Mouse (Mus musculus): ENCODE measurements around the gene Bcl3.

Bcl3 gene

GRCm38 (mm10) chr7:19843561-19843960, 21.0 kb upstream of the Bcl3 start:
- ChIA-PET POLR2A (interaction anchor here in 3 of 4 experiments (0.7 to 3.5 kb wide), 13 partner anchors 13 to 41 kb away, joined by 3 to 26 read pairs (median 5); partner anchors contain the start of gene Bcl3 (in 2 of the 3)), CTCF (interaction anchor here (0.5 to 3.3 kb wide), 30 partner anchors 9 to 1666 kb away, joined by 3 to 35 read pairs (median 5); partner anchors contain the start of genes Cblc (in 2 of the 4) and Bcl3 (in 1 of the 4))

DNA sequence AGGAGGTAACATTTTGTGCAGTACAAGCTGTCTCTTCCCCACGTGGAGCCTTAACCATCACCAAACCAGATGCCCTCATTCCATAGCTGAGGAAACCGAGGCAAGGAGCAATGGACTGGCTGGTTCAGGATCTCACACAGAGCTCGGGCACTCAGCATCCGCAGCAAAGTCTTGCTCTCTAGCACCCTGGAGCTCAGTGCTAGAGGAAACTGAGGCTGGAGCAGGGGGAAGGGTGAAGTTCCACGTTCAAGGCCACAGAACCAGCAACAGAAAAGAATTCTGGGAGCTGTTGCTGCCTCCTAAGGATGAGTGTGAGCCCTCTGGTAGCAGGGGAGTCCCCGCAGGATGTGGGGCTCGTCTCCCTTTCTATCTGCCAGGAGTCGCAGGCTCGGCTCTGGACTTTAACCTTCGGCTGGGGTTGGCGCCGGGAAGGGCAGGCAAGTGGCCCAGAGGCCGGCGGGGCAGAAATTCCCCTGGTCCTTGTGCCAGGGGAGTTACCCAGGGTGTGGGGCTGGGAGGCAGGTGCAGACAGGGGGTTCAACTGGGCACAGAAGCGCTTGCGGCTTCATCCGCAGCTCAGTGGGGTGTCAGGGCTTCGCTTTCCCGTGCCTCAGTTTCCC, 20.4 kb upstream of the Bcl3 start:
- POLR2A ChIA-PET: interaction anchor here in 3 of 4 experiments (0.6 to 3.5 kb wide), 21 partner anchors 9 to 40 kb away, joined by 3 to 26 read pairs (median 4); partner anchors contain the start of gene Bcl3 (in 1 of the 3)
- CTCF ChIA-PET: interaction anchor here (0.5 to 3.3 kb wide), 27 partner anchors 13 to 1665 kb away, joined by 3 to 35 read pairs (median 5); partner anchors contain the start of genes Cblc (in 2 of the 4), Bcl3 (in 1 of the 4), Nectin2 (in 1 of the 4) and Tomm40 (in 1 of the 4)

DNA sequence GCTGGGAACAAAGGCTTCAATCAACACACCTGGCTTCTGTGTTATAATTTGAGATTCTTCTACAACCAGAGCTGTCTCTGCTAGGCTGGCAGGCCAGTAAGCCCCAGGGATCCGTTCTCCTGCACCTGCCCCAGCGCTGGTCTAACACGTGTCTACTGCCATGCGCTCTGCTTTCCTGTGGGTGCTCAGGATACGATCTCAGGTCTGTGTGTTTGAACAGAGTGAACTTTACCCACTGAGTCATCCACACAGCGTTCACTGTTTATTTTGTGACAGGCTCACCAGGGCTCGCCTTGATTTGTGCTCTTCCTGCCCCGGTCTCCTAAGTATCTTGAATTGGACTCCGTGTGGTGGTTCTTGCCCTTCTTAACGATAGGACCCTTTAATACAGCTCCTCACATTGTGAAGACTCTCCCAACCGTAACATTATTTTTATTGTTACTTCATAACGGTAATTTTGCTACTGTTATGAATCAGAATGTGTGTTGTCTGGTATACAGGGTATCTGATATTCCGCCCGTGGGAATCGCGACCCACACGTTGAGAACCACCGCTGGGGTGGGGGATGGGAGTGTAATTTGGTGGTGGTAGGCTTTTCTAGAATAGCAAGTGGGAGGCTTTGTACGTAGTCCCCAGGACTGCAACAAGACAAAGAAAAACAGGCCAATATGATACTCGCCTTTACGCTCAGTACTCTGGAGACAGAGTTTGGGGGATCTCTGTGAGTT, 19.3 kb upstream of the Bcl3 start:
- ChIA-PET POLR2A (interaction anchor here in 3 of 4 experiments (0.8 to 1.7 kb wide), 8 partner anchors 10 to 34 kb away, joined by 3 to 5 read pairs (median 3); no protein-coding TSS in a partner anchor), CTCF (interaction anchor here in 3 of 4 experiments (0.6 to 3.3 kb wide), 6 partner anchors 8 to 45 kb away, joined by 6 to 35 read pairs (median 8); partner anchors contain the start of gene Cblc (in 1 of the 3))

- ChIA-PET CTCF (interaction anchor here in 2 of 4 experiments (1.2 to 1.9 kb wide), 2 partner anchors 9 to 35 kb away, joined by 3 to 6 read pairs; no protein-coding TSS in a partner anchor), POLR2A (interaction anchor here in 2 of 4 experiments (0.7 to 1.7 kb wide), 7 partner anchors 9 to 35 kb away, joined by 3 to 5 read pairs (median 3); no protein-coding TSS in a partner anchor)
These were observed 18.4 kb upstream of the Bcl3 start for GRCm38 (mm10) chr7:19840936-19841335.

DNA sequence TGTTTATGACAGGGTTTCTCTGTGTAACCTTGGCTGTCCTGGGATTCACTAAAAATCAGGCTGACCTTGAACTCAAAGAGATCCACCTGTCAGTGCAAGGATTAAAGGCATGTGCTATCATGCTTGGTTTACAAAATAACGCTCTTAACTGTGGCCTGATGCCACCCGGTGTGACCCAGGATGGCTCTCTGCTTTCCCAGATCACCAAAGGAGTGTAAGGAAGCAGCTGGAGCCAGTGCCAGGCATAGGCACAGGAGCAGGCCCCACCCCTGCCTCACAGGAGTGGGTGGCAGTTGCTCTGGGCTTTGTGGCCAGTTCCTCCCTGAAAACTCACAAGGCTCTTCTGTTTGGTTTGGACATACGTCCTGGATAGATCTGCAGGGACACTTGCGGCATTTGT, 17.8 kb upstream of the Bcl3 start:
- POLR2A ChIA-PET: interaction anchor here in 1 of 4 experiments (0.7 to 1.7 kb wide), 4 partner anchors 9 to 29 kb away, joined by 3 to 4 read pairs (median 3); no protein-coding TSS in a partner anchor

DNA sequence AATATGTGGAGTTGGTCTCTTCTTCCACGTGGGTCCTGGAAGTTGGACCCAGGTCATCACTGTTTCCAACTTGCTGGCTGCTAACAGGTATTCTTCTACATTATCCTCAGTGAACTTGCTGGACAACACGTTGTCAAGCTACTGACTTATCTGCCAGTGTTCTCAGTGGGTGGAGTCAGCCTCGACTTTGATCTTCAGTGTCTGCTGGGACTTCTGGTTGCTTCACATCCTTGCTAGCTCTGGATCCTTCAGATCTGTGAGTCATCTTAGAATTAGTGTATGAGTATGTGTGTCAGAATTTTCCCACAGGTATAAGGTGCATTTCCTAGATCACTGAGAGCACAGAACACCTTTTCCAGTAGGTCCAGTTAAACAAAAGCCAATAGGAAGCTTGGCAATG, 14.3 kb upstream of the Bcl3 start:
- ChIA-PET POLR2A (interaction anchor here in 3 of 4 experiments (0.6 to 1.8 kb wide), 7 partner anchors 10 to 26 kb away, joined by 3 to 5 read pairs (median 4); no protein-coding TSS in a partner anchor), CTCF (interaction anchor here in 2 of 4 experiments (0.5 to 1.2 kb wide), 6 partner anchors 12 to 121 kb away, joined by 3 to 14 read pairs (median 4); no protein-coding TSS in a partner anchor)

More for the DNA sequence above, 17.8 kb upstream of the Bcl3 start:
- CTCF ChIA-PET: interaction anchor here in 2 of 4 experiments (1.2 to 1.9 kb wide), 2 partner anchors 10 to 35 kb away, joined by 3 to 6 read pairs; no protein-coding TSS in a partner anchor

GRCm38 (mm10) chr7:19834055-19834454, 11.5 kb upstream of the Bcl3 start:
- ChIA-PET CTCF (interaction anchor here in 2 of 4 experiments (0.7 to 1.0 kb wide), 4 partner anchors 11 to 33 kb away, joined by 3 to 4 read pairs (median 3); no protein-coding TSS in a partner anchor), POLR2A (interaction anchor here (0.7 to 1.7 kb wide), 4 partner anchors 9 to 43 kb away, joined by 3 to 4 read pairs (median 4); no protein-coding TSS in a partner anchor)

GRCm38 (mm10) chr7:19831837-19832236, 9.3 kb upstream of the Bcl3 start:
- CTCF ChIA-PET: interaction anchor here in 3 of 4 experiments (0.5 to 1.9 kb wide), 8 partner anchors 28 to 165 kb away, joined by 3 to 5 read pairs (median 4); no protein-coding TSS in a partner anchor

DNA sequence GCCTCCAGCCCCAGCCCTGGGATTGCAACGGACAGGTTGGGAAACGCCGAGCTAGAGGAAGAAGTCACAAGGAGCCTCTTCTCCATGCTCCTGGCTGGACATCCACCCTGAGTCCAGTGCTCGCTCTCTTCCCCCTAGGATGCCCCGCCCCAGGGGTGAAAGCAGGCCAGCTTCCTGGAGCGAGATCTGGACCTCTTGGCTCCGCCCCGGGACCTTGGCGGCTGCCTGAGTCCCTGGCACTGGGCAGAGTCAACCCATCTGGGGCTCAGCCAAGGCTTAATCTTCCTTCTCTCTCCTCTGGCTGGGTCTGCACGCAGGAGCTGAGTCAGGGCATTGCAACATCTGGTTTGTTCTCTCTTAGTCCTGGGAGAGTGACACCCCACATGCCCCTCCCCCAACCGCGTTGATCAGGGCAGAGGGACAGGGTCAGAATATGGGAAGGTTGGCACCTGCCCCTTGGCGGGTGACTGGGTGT, 8.1 kb upstream of the Bcl3 start:
- ChIA-PET POLR2A (interaction anchor here in 3 of 4 experiments (0.6 to 4.5 kb wide), 22 partner anchors 8 to 115 kb away, joined by 3 to 21 read pairs (median 4); partner anchors contain the start of gene Bcl3 (in 2 of the 3)), CTCF (interaction anchor here in 3 of 4 experiments (0.6 to 2.3 kb wide), 12 partner anchors 12 to 315 kb away, joined by 3 to 10 read pairs (median 4); no protein-coding TSS in a partner anchor)

More at GRCm38 (mm10) chr7:19831837-19832236, 9.3 kb upstream of the Bcl3 start:
- POLR2A ChIA-PET: interaction anchor here in 3 of 4 experiments (0.5 to 4.5 kb wide), 21 partner anchors 8 to 868 kb away, joined by 3 to 21 read pairs (median 4); partner anchors contain the start of gene Bcl3 (in 3 of the 3)

DNA sequence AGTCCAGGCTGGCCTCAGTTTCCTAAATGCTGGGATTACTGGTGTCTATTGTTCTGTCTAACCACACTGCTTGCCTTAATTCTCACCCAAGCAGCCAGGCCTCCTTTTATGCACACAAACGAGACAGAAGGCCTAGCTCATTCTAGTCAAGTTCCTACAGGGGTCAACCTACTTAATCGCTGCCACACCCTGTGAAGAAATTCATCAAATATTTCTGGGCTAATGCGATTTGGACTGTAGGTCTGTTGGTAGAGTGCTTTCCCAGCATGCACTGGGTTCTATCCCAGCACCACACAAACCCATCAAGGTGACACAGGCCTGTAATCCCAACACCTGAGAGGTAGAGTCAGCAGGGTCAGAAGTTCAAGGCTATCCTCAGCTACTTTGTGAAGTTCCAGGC, 7.1 kb upstream of the Bcl3 start:
- ChIA-PET POLR2A (interaction anchor here (0.7 to 4.5 kb wide), 14 partner anchors 11 to 60 kb away, joined by 3 to 21 read pairs (median 4); no protein-coding TSS in a partner anchor), CTCF (interaction anchor here in 3 of 4 experiments (0.6 to 2.3 kb wide), 13 partner anchors 13 to 127 kb away, joined by 3 to 10 read pairs (median 3); partner anchors contain the start of gene Bcam (in 1 of the 3))

- CTCF ChIA-PET: interaction anchor here (0.6 to 1.3 kb wide), 8 partner anchors 21 to 63 kb away, joined by 3 to 6 read pairs (median 3); no protein-coding TSS in a partner anchor
These were observed 4.2 kb upstream of the Bcl3 start for GRCm38 (mm10) chr7:19826756-19827155.

GRCm38 (mm10) chr7:19824182-19824973, 1.8 kb upstream of the Bcl3 start:
- CTCF ChIA-PET: interaction anchor here (0.5 to 2.5 kb wide), 28 partner anchors 9 to 156 kb away, joined by 3 to 11 read pairs (median 4); partner anchors contain the start of genes Cblc (in 1 of the 4), Gm19345 (in 1 of the 4) and Nectin2 (in 1 of the 4)
- POLR2A ChIA-PET: interaction anchor here (0.5 to 7.3 kb wide), 52 partner anchors 7 to 770 kb away, joined by 3 to 171 read pairs (median 4); partner anchors contain the start of genes Apoc1 (in 2 of the 4), Apoe (in 2 of the 4), Bcam (in 2 of the 4) and Tomm40 (in 2 of the 4)

More at GRCm38 (mm10) chr7:19826756-19827155, 4.2 kb upstream of the Bcl3 start:
- POLR2A ChIA-PET: interaction anchor here in 3 of 4 experiments (0.6 to 7.3 kb wide), 13 partner anchors 9 to 198 kb away, joined by 3 to 171 read pairs (median 4); partner anchors contain the start of gene Relb (in 1 of the 3)

- CTCF ChIA-PET: interaction anchor here (0.5 to 2.5 kb wide), 30 partner anchors 8 to 155 kb away, joined by 3 to 11 read pairs (median 5); partner anchors contain the start of genes Cblc (in 1 of the 4), Gm19345 (in 1 of the 4) and Nectin2 (in 1 of the 4)
These were observed 949 bp upstream of the Bcl3 start for GRCm38 (mm10) chr7:19823256-19824181.

GRCm38 (mm10) chr7:19822193-19822592, 377 bp downstream of the Bcl3 start:
- ChIA-PET POLR2A (interaction anchor here (0.6 to 7.3 kb wide), 18 partner anchors 9 to 555 kb away, joined by 3 to 171 read pairs (median 6); partner anchors contain the start of gene Apoe (in 1 of the 4)), CTCF (interaction anchor here in 3 of 4 experiments (0.8 to 2.0 kb wide), 8 partner anchors 10 to 32 kb away, joined by 3 to 11 read pairs (median 4); partner anchors contain the start of gene Cblc (in 1 of the 3))

More at GRCm38 (mm10) chr7:19823256-19824181, 949 bp upstream of the Bcl3 start:
- POLR2A ChIA-PET: interaction anchor here (0.5 to 7.3 kb wide), 54 partner anchors 8 to 769 kb away, joined by 3 to 171 read pairs (median 4); partner anchors contain the start of genes Apoc1 (in 2 of the 4), Apoe (in 2 of the 4), Tomm40 (in 2 of the 4) and Bcam (in 1 of the 4)

DNA sequence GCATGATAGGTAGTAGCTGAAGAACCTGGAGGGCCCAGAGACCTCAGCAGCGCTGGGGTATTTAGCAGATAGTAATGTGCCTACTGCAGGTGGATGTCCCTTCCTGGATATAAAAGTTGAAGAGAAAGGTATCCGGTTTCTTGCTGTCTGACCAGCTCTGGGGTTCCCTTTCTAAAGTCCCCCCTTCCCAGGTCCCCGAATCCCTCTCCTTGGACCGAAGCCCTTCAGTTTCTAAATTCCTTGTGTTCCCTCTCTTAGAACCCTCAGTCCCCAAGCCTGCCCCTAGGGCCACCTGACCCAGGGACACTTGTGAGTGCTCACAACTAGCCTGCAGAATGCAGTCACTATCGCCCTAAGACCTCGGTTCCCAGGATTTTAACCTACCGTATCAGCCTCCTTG, 937 bp downstream of the Bcl3 start:
- ChIA-PET CTCF (interaction anchor here in 1 of 4 experiments (1.2 to 1.5 kb wide), 3 partner anchors 12 to 31 kb away, joined by 3 to 4 read pairs (median 4); no protein-coding TSS in a partner anchor), POLR2A (interaction anchor here in 2 of 4 experiments (0.9 to 7.3 kb wide), 10 partner anchors 8 to 122 kb away, joined by 3 to 171 read pairs (median 9); partner anchors contain the start of gene Apoe (in 1 of the 2))
